Mouse (Mus musculus): ENCODE data around the gene Tead1. TPM values are rescaled to one million over a fixed set of nuclear protein-coding genes. Genes with fewer than 3 reads are reported as not detected.

Tead1 gene
- polyA plus RNA-seq (2011; ENCODE audit: insufficient read depth, insufficient read length, low read depth, missing spikeins), result 210 and 214 TPM in 2 replicates

GRCm38 (mm10) chr7:112679171-112679512 lies at the start of gene Tead1:
TSS of gene Tead1 (plus strand) at chr7:112679318.
- peak within 1 kb of the TSS; percentile 35 for H3K27ac ChIP-seq (ENCODE audit: insufficient read depth, low read length)
- peak within 1 kb of the TSS; percentile 86 for H3K4me3 ChIP-seq (ENCODE audit: low read depth, low read length)
- no peaks in the 10 kb centered on the region for H3K27me3 ChIP-seq (ENCODE audit: control insufficient read depth, insufficient read depth, low read length, poor library complexity, severe bottlenecking)
- peak within 1 kb of the TSS; percentile 94 for H3K9ac ChIP-seq (ENCODE audit: low read depth, poor library complexity, severe bottlenecking)
- H3K9me3 ChIP-seq (replicated peaks; ENCODE audit: control insufficient read depth, insufficient read depth, low read length, poor library complexity, severe bottlenecking), result no peaks in the 10 kb centered on the region
- TF ChIP-seq CTCF (IDR thresholded peaks at IDR 0.05; ENCODE audit: low read depth, low read length), result no peak
- peak; percentile 52 for TF ChIP-seq POLR2A (IDR thresholded peaks at IDR 0.05; ENCODE audit: insufficient read depth, low read length)
- TF ChIP-seq EP300 (IDR thresholded peaks at IDR 0.05; ENCODE audit: insufficient read depth, low read depth, low read length), result peak; percentile 69; the same call in 1 of the 2 replicates
- H3K4me1 ChIP-seq (ENCODE audit: control insufficient read depth, insufficient read depth, low read length), result peaks cover 7% of the 10 kb centered on the region
- peaks cover 3% of the 10 kb centered on the region; the same call in 1 of the 2 replicates for H3K36me3 ChIP-seq (ENCODE audit: control insufficient read depth, insufficient read depth, low read length, poor library complexity, severe bottlenecking)

- Histone ChIP-seq H3K27me3 (ENCODE audit: control insufficient read depth, insufficient read depth, low read length, poor library complexity, severe bottlenecking) (no peaks in the 10 kb centered on the region), H3K36me3 (ENCODE audit: control insufficient read depth, insufficient read depth, low read length, poor library complexity, severe bottlenecking) (no peaks in the 10 kb centered on the region), H3K9ac (ENCODE audit: low read depth, poor library complexity, severe bottlenecking) (no peak overlapping the region), H3K4me1 (ENCODE audit: control insufficient read depth, insufficient read depth, low read length) (no peaks in the 10 kb centered on the region), H3K27ac (ENCODE audit: insufficient read depth, low read length) (no peak overlapping the region), H3K4me3 (ENCODE audit: low read depth, low read length) (no peak overlapping the region), H3K9me3 (replicated peaks; ENCODE audit: control insufficient read depth, insufficient read depth, low read length, poor library complexity, severe bottlenecking) (no peaks in the 10 kb centered on the region)
- TF ChIP-seq EP300 (IDR thresholded peaks at IDR 0.05; ENCODE audit: insufficient read depth, low read depth, low read length) (no peak), CTCF (IDR thresholded peaks at IDR 0.05; ENCODE audit: low read depth, low read length) (no peak), POLR2A (IDR thresholded peaks at IDR 0.05; ENCODE audit: insufficient read depth, low read length) (no peak)
Observed at GRCm38 (mm10) chr7:112634505-112635213, 44.5 kb upstream of the Tead1 start.

GRCm38 (mm10) chr7:112635936-112636335 lies 43.2 kb upstream of the Tead1 start:
- H3K9ac ChIP-seq (ENCODE audit: low read depth, poor library complexity, severe bottlenecking), result no peak overlapping the region
- H3K36me3 ChIP-seq (ENCODE audit: control insufficient read depth, insufficient read depth, low read length, poor library complexity, severe bottlenecking), result no peaks in the 10 kb centered on the region
- H3K9me3 ChIP-seq (replicated peaks; ENCODE audit: control insufficient read depth, insufficient read depth, low read length, poor library complexity, severe bottlenecking), result no peaks in the 10 kb centered on the region
- H3K27me3 ChIP-seq (ENCODE audit: control insufficient read depth, insufficient read depth, low read length, poor library complexity, severe bottlenecking), result no peaks in the 10 kb centered on the region
- H3K4me1 ChIP-seq (ENCODE audit: control insufficient read depth, insufficient read depth, low read length), result no peaks in the 10 kb centered on the region
- no peak overlapping the region for H3K27ac ChIP-seq (ENCODE audit: insufficient read depth, low read length)
- TF ChIP-seq POLR2A (IDR thresholded peaks at IDR 0.05; ENCODE audit: insufficient read depth, low read length) (no peak), CTCF (IDR thresholded peaks at IDR 0.05; ENCODE audit: low read depth, low read length) (no peak), EP300 (IDR thresholded peaks at IDR 0.05; ENCODE audit: insufficient read depth, low read depth, low read length) (no peak)
- H3K4me3 ChIP-seq (ENCODE audit: low read depth, low read length), result no peak overlapping the region

- Histone ChIP-seq H3K9me3 (replicated peaks; ENCODE audit: control insufficient read depth, insufficient read depth, low read length, poor library complexity, severe bottlenecking) (no peaks in the 10 kb centered on the region; the same call in 1 of the 2 replicates), H3K27me3 (ENCODE audit: control insufficient read depth, insufficient read depth, low read length, poor library complexity, severe bottlenecking) (no peaks in the 10 kb centered on the region)
Observed at GRCm38 (mm10) chr7:112643866-112644543, 35.1 kb upstream of the Tead1 start.

DNA sequence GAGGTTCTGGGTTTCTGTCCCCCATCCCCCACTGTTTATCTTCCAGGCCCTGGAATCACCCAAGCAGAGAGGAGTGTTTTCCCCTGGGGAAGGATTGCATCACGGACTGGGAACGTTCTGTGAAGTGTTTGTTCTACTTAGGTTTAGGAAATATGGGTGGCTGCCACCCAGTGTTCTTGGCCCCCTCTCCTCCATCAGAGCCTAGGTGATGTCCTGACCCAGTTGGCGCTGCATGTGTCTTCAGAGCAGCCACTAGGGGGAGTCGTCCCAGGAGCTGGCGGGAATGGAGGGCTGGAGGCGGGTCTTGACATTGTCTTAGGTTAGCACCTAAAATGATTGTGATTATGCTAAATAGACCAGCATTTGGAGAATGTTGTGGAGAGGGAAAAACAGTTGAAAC lies 34.4 kb upstream of the Tead1 start:
- no peaks in the 10 kb centered on the region; the same call in 1 of the 2 replicates for H3K9me3 ChIP-seq (replicated peaks; ENCODE audit: control insufficient read depth, insufficient read depth, low read length, poor library complexity, severe bottlenecking)
- no peaks in the 10 kb centered on the region for H3K36me3 ChIP-seq (ENCODE audit: control insufficient read depth, insufficient read depth, low read length, poor library complexity, severe bottlenecking)
- no peak overlapping the region for H3K27ac ChIP-seq (ENCODE audit: insufficient read depth, low read length)
- no peaks in the 10 kb centered on the region for H3K4me1 ChIP-seq (ENCODE audit: control insufficient read depth, insufficient read depth, low read length)
- H3K9ac ChIP-seq (ENCODE audit: low read depth, poor library complexity, severe bottlenecking), result no peak overlapping the region
- TF ChIP-seq CTCF (IDR thresholded peaks at IDR 0.05; ENCODE audit: low read depth, low read length) (peak; percentile 90), POLR2A (IDR thresholded peaks at IDR 0.05; ENCODE audit: insufficient read depth, low read length) (no peak), EP300 (IDR thresholded peaks at IDR 0.05; ENCODE audit: insufficient read depth, low read depth, low read length) (no peak)
- no peak overlapping the region for H3K4me3 ChIP-seq (ENCODE audit: low read depth, low read length)
- H3K27me3 ChIP-seq (ENCODE audit: control insufficient read depth, insufficient read depth, low read length, poor library complexity, severe bottlenecking), result no peaks in the 10 kb centered on the region

More at GRCm38 (mm10) chr7:112643866-112644543, 35.1 kb upstream of the Tead1 start:
- no peak overlapping the region for H3K9ac ChIP-seq (ENCODE audit: low read depth, poor library complexity, severe bottlenecking)
- no peaks in the 10 kb centered on the region for H3K4me1 ChIP-seq (ENCODE audit: control insufficient read depth, insufficient read depth, low read length)
- TF ChIP-seq EP300 (IDR thresholded peaks at IDR 0.05; ENCODE audit: insufficient read depth, low read depth, low read length) (no peak), POLR2A (IDR thresholded peaks at IDR 0.05; ENCODE audit: insufficient read depth, low read length) (no peak), CTCF (IDR thresholded peaks at IDR 0.05; ENCODE audit: low read depth, low read length) (no peak)
- H3K4me3 ChIP-seq (ENCODE audit: low read depth, low read length), result no peak overlapping the region
- H3K36me3 ChIP-seq (ENCODE audit: control insufficient read depth, insufficient read depth, low read length, poor library complexity, severe bottlenecking), result no peaks in the 10 kb centered on the region
- H3K27ac ChIP-seq (ENCODE audit: insufficient read depth, low read length), result no peak overlapping the region

- H3K27ac ChIP-seq (ENCODE audit: insufficient read depth, low read length), result no peak overlapping the region
- no peak overlapping the region for H3K4me3 ChIP-seq (ENCODE audit: low read depth, low read length)
- H3K27me3 ChIP-seq (ENCODE audit: control insufficient read depth, insufficient read depth, low read length, poor library complexity, severe bottlenecking), result no peaks in the 10 kb centered on the region
- H3K9me3 ChIP-seq (replicated peaks; ENCODE audit: control insufficient read depth, insufficient read depth, low read length, poor library complexity, severe bottlenecking), result no peaks in the 10 kb centered on the region; the same call in 1 of the 2 replicates
- no peaks in the 10 kb centered on the region for H3K36me3 ChIP-seq (ENCODE audit: control insufficient read depth, insufficient read depth, low read length, poor library complexity, severe bottlenecking)
- H3K4me1 ChIP-seq (ENCODE audit: control insufficient read depth, insufficient read depth, low read length), result no peaks in the 10 kb centered on the region
- TF ChIP-seq EP300 (IDR thresholded peaks at IDR 0.05; ENCODE audit: insufficient read depth, low read depth, low read length) (no peak), POLR2A (IDR thresholded peaks at IDR 0.05; ENCODE audit: insufficient read depth, low read length) (no peak), CTCF (IDR thresholded peaks at IDR 0.05; ENCODE audit: low read depth, low read length) (no peak)
- H3K9ac ChIP-seq (ENCODE audit: low read depth, poor library complexity, severe bottlenecking), result no peak overlapping the region
Observed at GRCm38 (mm10) chr7:112645724-112646123, 33.4 kb upstream of the Tead1 start.
